Mouse (Mus musculus): ENCODE measurements around the gene Vps35l.

DNA sequence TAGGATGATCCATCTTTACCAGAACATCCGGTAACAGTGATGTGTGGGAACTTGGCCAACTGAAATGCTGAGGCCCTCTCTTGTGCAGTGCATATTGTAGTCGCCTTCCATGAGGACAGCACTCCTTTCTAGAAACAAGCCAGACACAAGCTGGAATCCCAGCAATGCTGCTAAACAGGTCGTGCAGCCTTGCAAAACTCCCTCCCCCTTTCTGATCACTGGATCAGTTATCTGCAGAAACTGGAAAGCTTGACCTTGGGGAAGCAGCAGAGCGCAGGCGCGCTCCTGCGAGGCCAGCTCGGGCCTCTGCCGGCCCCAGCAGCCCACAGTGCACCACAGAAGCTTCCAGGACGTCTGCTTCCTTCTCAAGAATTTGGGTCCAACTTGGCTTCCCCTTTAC lies 108.8 kb downstream of the Vps35l start:
- no peak for TF ChIP-seq CTCF (IDR thresholded peaks at IDR 0.05; ENCODE audit: insufficient read depth, low read length)
- no peak for TF ChIP-seq POLR2A (IDR thresholded peaks at IDR 0.05; ENCODE audit: borderline replicate concordance, extremely low read depth, low read depth, low read length)
